Mouse (Mus musculus): ENCODE results near the gene Vangl1. TPM values are rescaled to one million over a fixed set of nuclear protein-coding genes. Genes with fewer than 3 reads are reported as not detected.

Gene Vangl1
- polyA plus RNA-seq, 1 experiment from 2014 or later, result 22.8 TPM

DNA sequence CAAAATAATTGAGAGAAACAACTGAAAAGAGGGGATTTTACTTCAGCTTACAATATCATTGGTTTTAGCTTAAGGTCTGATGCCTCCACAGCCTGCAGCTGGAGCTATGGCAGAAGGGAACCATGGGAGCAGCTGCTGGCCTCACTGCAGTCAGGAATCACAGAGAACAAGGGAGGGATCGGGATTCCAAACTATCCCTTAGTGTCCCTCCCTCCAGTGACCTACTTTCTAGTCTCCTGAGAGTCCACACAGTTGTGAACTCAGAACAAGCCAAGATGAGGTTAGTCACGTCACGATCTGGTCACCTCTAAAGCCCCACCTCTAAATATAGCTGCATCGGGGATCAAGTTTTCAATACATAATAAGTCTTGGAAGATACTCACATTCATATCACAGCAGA lies 57.3 kb downstream of the Vangl1 start:
- TF ChIP-seq EP300 (IDR thresholded peaks at IDR 0.05; ENCODE audit: low read depth) (no peak), CTCF (IDR thresholded peaks at IDR 0.05; ENCODE audit: low read depth) (no peak)
- ATAC-seq, result no peak
- no peaks in the 10 kb centered on the region for H3K9me3 ChIP-seq (ENCODE audit: low read length)
- H3K4me3 ChIP-seq (ENCODE audit: low read depth, low read length), result no peak overlapping the region
- no peaks in the 10 kb centered on the region for H3K27me3 ChIP-seq (ENCODE audit: insufficient read depth, low read length)
- peaks cover 29% of the 10 kb centered on the region for H3K4me1 ChIP-seq (ENCODE audit: insufficient read depth)
- no peaks in the 10 kb centered on the region for H3K36me3 ChIP-seq (replicated peaks; ENCODE audit: insufficient read depth, low read length)
- DNase-seq, result no peak
- no peak overlapping the region for H3K27ac ChIP-seq (ENCODE audit: low read depth)
- no peak overlapping the region for H3K4me2 ChIP-seq (ENCODE audit: low read depth, low read length)
- no peak overlapping the region for H3K9ac ChIP-seq (replicated peaks)
- WGBS (ENCODE audit: insufficient replicate concordance), result 80% methylated on average over 4 of the region's 4 CpGs

DNA sequence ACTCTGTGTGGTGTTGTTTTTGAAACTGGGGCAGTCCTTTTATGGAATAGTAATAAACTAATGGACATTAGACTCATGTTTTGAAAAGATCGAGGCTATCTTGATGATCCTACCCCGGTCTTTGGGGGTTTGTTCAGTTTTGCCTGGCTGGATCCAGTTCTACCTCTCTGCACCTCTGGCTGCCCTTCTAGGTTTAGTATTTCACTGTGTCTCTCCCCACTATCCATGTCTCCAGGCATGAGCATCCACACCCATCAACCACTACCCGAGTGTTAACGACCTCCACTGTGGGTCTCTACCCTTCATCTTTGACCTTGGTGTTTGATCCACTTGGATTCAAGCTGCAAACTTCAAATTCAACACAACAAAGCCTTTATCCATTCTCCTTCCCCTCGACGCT lies 58.1 kb downstream of the Vangl1 start:
- no peaks in the 10 kb centered on the region for H3K36me3 ChIP-seq (replicated peaks; ENCODE audit: insufficient read depth, low read length)
- H3K9me3 ChIP-seq (ENCODE audit: low read length), result no peaks in the 10 kb centered on the region
- H3K9ac ChIP-seq (replicated peaks), result no peak overlapping the region
- no peak overlapping the region for H3K4me3 ChIP-seq (ENCODE audit: low read depth, low read length)
- no peak overlapping the region for H3K27ac ChIP-seq (ENCODE audit: low read depth)
- 90% methylated on average over 6 of the region's 6 CpGs for WGBS (ENCODE audit: insufficient replicate concordance)
- TF ChIP-seq EP300 (IDR thresholded peaks at IDR 0.05; ENCODE audit: low read depth) (no peak), CTCF (IDR thresholded peaks at IDR 0.05; ENCODE audit: low read depth) (no peak)
- DNase-seq (no peak), ATAC-seq (no peak)
- no peaks in the 10 kb centered on the region for H3K27me3 ChIP-seq (ENCODE audit: insufficient read depth, low read length)
- peaks cover 29% of the 10 kb centered on the region for H3K4me1 ChIP-seq (ENCODE audit: insufficient read depth)
- H3K4me2 ChIP-seq (ENCODE audit: low read depth, low read length), result no peak overlapping the region

DNA sequence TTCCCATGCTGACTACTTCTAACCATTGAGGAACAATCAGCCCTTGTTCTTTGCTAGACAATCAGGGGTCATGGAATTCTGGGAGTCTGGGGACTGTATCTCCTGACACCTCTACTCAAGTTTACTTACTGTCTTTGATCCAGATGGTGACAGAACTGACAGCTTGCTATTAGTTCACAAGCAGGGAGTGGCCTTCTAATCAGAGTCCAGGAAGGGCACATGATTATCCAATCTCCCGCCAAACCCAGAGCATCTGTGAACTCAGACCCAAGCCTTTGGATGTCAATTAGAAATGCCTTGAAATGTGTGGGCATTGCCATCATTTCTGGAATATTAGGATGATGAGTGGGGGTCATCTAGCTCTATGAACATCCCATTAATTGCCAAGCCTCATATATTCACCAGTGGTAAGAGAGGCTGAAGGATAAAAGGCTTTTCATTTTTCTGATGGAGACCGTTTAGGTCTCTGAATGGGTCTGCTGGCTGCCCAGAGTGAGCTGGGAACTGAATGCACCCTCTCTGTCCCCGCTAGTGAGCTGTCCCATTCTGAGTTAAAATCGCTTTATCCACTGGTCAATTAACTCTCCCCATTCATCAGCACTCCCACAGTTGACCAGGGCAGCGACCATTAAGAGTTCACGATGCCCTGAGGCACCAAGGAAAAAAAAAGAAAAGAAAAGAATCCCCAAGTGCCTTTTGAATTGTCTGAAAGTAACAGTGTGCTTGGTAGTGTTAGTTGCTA lies 58.7 kb downstream of the Vangl1 start:
- DNase-seq, result peak; percentile 27
- Histone ChIP-seq H3K4me2 (ENCODE audit: low read depth, low read length) (no peak overlapping the region; the same call in 1 of the 2 replicates), H3K27ac (ENCODE audit: low read depth) (no peak overlapping the region), H3K4me3 (ENCODE audit: low read depth, low read length) (no peak overlapping the region), H3K4me1 (ENCODE audit: insufficient read depth) (peaks cover 29% of the 10 kb centered on the region), H3K9ac (replicated peaks) (no peak overlapping the region), H3K36me3 (replicated peaks; ENCODE audit: insufficient read depth, low read length) (no peaks in the 10 kb centered on the region), H3K9me3 (ENCODE audit: low read length) (no peaks in the 10 kb centered on the region), H3K27me3 (ENCODE audit: insufficient read depth, low read length) (no peaks in the 10 kb centered on the region)
- 80% methylated on average over 6 of the region's 6 CpGs for WGBS (ENCODE audit: insufficient replicate concordance)
- no peak for TF ChIP-seq CTCF (IDR thresholded peaks at IDR 0.05; ENCODE audit: low read depth)
- TF ChIP-seq EP300 (IDR thresholded peaks at IDR 0.05; ENCODE audit: low read depth), result peak; percentile 92
- ATAC-seq, result peak; percentile 66

DNA sequence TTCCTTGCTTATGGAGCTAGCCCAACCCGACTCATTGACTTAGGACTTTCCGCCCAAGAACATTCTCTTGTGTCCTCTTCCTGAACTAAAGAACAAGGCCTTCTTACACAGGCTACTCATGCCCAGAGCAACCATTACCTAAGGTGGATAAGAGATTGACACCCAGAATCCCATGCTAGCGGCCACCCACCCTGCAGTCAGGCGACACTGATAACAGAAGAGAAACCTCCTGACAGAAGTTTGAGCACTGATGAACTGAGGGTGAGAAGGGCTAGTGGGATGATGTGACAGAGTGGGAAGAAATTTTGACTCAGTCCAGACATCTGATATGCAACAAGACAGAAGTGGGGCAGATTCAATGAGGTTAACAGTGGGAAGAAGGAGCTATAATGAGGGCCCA lies 60.1 kb downstream of the Vangl1 start:
- peak overlapping the region; percentile 42 for H3K4me2 ChIP-seq (ENCODE audit: low read depth, low read length)

DNA sequence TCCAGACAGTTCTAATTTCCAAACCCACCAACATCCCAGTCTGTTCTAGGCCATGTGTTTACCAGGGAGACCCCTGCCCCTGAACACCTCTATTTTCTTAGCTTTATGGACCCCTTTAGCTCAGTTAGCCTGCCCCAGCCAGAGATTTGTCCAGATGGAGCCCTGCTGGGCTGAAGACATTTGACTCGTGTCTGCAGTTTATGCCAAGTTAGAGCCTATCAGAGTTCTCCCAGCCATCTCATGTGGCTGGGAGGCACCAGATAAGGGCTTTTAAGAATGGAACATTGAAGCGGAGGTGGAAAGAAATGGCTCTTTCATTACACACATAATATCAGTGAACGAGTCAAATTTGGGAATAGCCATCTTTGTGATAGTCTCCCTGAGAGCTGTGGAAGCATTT lies 61.0 kb downstream of the Vangl1 start:
- Histone ChIP-seq H3K9ac (replicated peaks) (no peak overlapping the region), H3K4me1 (ENCODE audit: insufficient read depth) (peaks cover 29% of the 10 kb centered on the region), H3K27me3 (ENCODE audit: insufficient read depth, low read length) (no peaks in the 10 kb centered on the region), H3K4me2 (ENCODE audit: low read depth, low read length) (peak overlapping the region; percentile 42), H3K9me3 (ENCODE audit: low read length) (no peaks in the 10 kb centered on the region), H3K36me3 (replicated peaks; ENCODE audit: insufficient read depth, low read length) (no peaks in the 10 kb centered on the region), H3K27ac (ENCODE audit: low read depth) (peak overlapping the region; percentile 72), H3K4me3 (ENCODE audit: low read depth, low read length) (no peak overlapping the region)
- WGBS (ENCODE audit: insufficient replicate concordance), result 58% methylated on average over 3 of the region's 3 CpGs
- ATAC-seq (peak; percentile 79), DNase-seq (peak; percentile 40)
- no peak for TF ChIP-seq CTCF (IDR thresholded peaks at IDR 0.05; ENCODE audit: low read depth)
- peak; percentile 95 for TF ChIP-seq EP300 (IDR thresholded peaks at IDR 0.05; ENCODE audit: low read depth)

More for the DNA sequence above, 60.1 kb downstream of the Vangl1 start:
- no peak for TF ChIP-seq CTCF (IDR thresholded peaks at IDR 0.05; ENCODE audit: low read depth)
- TF ChIP-seq EP300 (IDR thresholded peaks at IDR 0.05; ENCODE audit: low read depth), result peak; percentile 86
- Histone ChIP-seq H3K36me3 (replicated peaks; ENCODE audit: insufficient read depth, low read length) (no peaks in the 10 kb centered on the region), H3K4me1 (ENCODE audit: insufficient read depth) (peaks cover 29% of the 10 kb centered on the region), H3K27me3 (ENCODE audit: insufficient read depth, low read length) (no peaks in the 10 kb centered on the region), H3K27ac (ENCODE audit: low read depth) (peak overlapping the region; percentile 72), H3K4me3 (ENCODE audit: low read depth, low read length) (no peak overlapping the region), H3K9me3 (ENCODE audit: low read length) (no peaks in the 10 kb centered on the region), H3K9ac (replicated peaks) (no peak overlapping the region)
- peak; percentile 31 for DNase-seq
- ATAC-seq, result peak; percentile 86
- WGBS (ENCODE audit: insufficient replicate concordance), result 69% methylated on average over 4 of the region's 4 CpGs

DNA sequence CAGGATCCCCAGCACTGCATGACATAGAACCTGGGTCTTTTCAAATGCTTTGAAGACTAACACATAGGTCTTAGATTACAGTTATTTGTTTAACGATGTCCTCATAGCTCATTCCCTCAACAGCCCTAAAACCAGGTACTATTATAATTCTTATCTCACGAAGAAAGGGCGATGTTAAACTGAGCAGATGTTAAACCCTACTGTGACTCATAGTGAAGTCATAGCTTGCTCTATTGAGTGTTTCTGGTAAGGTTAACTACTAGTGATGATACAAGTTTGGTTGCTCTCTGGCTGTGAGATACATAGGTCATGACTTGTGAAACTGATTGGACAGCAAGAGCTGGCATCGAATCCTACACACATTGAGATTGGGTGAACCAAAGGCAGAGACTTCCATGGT lies 61.5 kb downstream of the Vangl1 start:
- peaks cover 29% of the 10 kb centered on the region for H3K4me1 ChIP-seq (ENCODE audit: insufficient read depth)

More for the DNA sequence above, 61.5 kb downstream of the Vangl1 start:
- ATAC-seq (no peak), DNase-seq (no peak)
- H3K9ac ChIP-seq (replicated peaks), result no peak overlapping the region
- H3K36me3 ChIP-seq (replicated peaks; ENCODE audit: insufficient read depth, low read length), result no peaks in the 10 kb centered on the region
- 93% methylated on average over 4 of the region's 4 CpGs for WGBS (ENCODE audit: insufficient replicate concordance)
- H3K27ac ChIP-seq (ENCODE audit: low read depth), result peak overlapping the region; percentile 72; the same call in 1 of the 2 replicates
- no peak overlapping the region for H3K4me3 ChIP-seq (ENCODE audit: low read depth, low read length)
- no peaks in the 10 kb centered on the region for H3K27me3 ChIP-seq (ENCODE audit: insufficient read depth, low read length)
- 0 out of 2 replicates have a peak overlapping the region, but pooled peaks have one; percentile 42 for H3K4me2 ChIP-seq (ENCODE audit: low read depth, low read length)
- no peak for TF ChIP-seq EP300 (IDR thresholded peaks at IDR 0.05; ENCODE audit: low read depth)
- no peak for TF ChIP-seq CTCF (IDR thresholded peaks at IDR 0.05; ENCODE audit: low read depth)
- no peaks in the 10 kb centered on the region for H3K9me3 ChIP-seq (ENCODE audit: low read length)

All from liver, postnatal 0 days (tissue).